Mouse (Mus musculus) thymus, postnatal 25 days (tissue): ENCODE data around the gene Utrn.

Source experiments
- DNase-seq: peaks from one replicate; pipeline ENCODE4 v3.0.0; 2022

The Utrn gene

GRCm38 (mm10) chr10:12832163-12832562, 37.0 kb downstream of the Utrn start:
- DNase-seq, result no peak

GRCm38 (mm10) chr10:12827778-12828177, 41.4 kb downstream of the Utrn start:
- DNase-seq, result no peak

- DNase-seq, result no peak
These were observed 41.9 kb downstream of the Utrn start for GRCm38 (mm10) chr10:12827306-12827705.

- DNase-seq, result no peak
These were observed 42.3 kb downstream of the Utrn start for GRCm38 (mm10) chr10:12826760-12827281.

GRCm38 (mm10) chr10:12824386-12824785, 44.8 kb downstream of the Utrn start:
- no peak for DNase-seq

- DNase-seq, result peak; percentile 65
These were observed 45.5 kb downstream of the Utrn start for GRCm38 (mm10) chr10:12823437-12824219.

GRCm38 (mm10) chr10:12820978-12821735, 48.0 kb downstream of the Utrn start:
- DNase-seq, result no peak

GRCm38 (mm10) chr10:12817409-12817808, 51.8 kb downstream of the Utrn start:
- DNase-seq, result no peak

GRCm38 (mm10) chr10:12816530-12816929, 52.6 kb downstream of the Utrn start:
- DNase-seq, result no peak

GRCm38 (mm10) chr10:12814411-12814810, 54.8 kb downstream of the Utrn start:
- DNase-seq, result no peak

GRCm38 (mm10) chr10:12813881-12814280, 55.3 kb downstream of the Utrn start:
- no peak for DNase-seq

GRCm38 (mm10) chr10:12813211-12813811, 55.9 kb downstream of the Utrn start:
- peak; percentile 76 for DNase-seq

- DNase-seq, result peak; percentile 31
These were observed 56.5 kb downstream of the Utrn start for GRCm38 (mm10) chr10:12812680-12813079.

- no peak for DNase-seq
These were observed 58.3 kb downstream of the Utrn start for GRCm38 (mm10) chr10:12810816-12811215.

GRCm38 (mm10) chr10:12809702-12810101, 59.5 kb downstream of the Utrn start:
- no peak for DNase-seq

GRCm38 (mm10) chr10:12808467-12808866, 60.7 kb downstream of the Utrn start:
- DNase-seq, result no peak

GRCm38 (mm10) chr10:12807706-12808105, 61.5 kb downstream of the Utrn start:
- DNase-seq, result no peak

- DNase-seq, result no peak
These were observed 63.3 kb downstream of the Utrn start for GRCm38 (mm10) chr10:12805826-12806225.

GRCm38 (mm10) chr10:12803939-12804338, 65.2 kb downstream of the Utrn start:
- no peak for DNase-seq

GRCm38 (mm10) chr10:12799416-12799815, 69.7 kb downstream of the Utrn start:
- no peak for DNase-seq

- no peak for DNase-seq
These were observed 70.9 kb downstream of the Utrn start for GRCm38 (mm10) chr10:12798248-12798647.

- DNase-seq, result no peak
These were observed 72.7 kb downstream of the Utrn start for GRCm38 (mm10) chr10:12796510-12796840.

GRCm38 (mm10) chr10:12795796-12796509, 73.2 kb downstream of the Utrn start:
- DNase-seq, result no peak
